Mouse (Mus musculus) right cerebral cortex, adult 2 months (tissue): Measurements from ENCODE around the gene Dbt.
"Not testable (repeated sequence)": the region's sequence is repeated elsewhere in the genome, so short reads cannot be mapped to it uniquely, and the experiment has no call there.

Experiments
- DNase-seq, 2 experiments: peaks; one replicate each; pipeline ENCODE4 v3.0.0; 2021 to 2022; ENCODE audit warnings: low spot score in 2 of 2

Gene Dbt

DNA sequence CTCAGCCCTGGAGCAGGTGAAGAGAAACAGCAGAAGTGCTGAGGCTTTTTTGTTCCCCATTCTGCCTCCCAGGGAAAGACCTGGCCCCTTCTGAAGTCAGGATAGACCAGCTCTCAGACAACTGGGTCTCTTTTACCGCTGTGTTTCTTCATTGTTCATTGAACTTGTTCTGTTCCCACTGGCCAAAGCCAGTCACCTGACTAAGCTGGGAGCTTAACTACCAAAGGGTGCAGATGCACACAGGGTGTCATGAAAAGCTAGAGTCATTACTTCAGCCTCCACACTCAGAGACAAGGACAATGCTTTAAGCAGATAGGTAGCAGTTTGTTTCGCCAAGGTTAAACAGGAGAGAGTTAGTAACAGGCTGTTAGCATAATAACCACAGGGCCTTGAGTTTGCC, 29.2 kb downstream of the Dbt start:
- DNase-seq: no peak

DNA sequence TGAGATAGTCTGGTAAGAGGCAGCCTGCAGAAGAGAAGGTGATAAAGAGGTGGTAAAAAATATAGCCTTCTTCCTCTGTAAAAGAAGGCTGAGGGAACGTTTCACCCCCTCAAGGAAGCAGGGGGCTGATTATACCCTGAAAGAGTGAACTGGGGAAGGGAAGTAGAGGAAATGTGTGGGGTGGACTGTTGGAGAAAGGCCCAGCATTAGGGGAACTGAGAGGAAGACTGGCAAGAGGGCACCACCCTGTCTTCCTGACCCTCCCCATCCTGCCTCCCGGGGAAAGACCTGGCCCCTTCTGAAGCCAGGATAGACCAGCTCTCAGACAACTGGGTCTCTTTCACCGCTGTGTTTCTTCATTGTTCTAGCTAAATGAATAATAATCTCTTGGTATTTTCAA, 29.7 kb downstream of the Dbt start:
- DNase-seq: no peak

DNA sequence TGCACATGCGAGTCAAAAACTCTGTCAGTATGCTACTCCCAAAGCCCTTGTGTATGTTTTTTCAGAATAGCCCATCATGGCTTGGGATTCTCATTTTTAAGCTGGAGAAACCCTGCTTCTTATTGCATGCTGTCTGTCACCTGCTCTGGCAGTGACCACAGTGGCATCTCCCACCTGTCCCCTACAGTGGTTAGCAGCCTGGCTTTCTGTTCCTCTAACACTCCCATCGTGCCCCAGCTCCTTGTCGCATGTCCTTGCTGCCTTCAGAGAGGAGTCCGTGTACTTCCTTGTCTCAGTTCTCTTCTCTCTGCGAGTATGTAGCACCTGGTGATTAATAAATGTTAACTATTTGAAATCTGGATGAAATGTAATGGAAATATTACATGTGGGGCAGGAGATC, 34.6 kb downstream of the Dbt start:
- no peak for DNase-seq

DNA sequence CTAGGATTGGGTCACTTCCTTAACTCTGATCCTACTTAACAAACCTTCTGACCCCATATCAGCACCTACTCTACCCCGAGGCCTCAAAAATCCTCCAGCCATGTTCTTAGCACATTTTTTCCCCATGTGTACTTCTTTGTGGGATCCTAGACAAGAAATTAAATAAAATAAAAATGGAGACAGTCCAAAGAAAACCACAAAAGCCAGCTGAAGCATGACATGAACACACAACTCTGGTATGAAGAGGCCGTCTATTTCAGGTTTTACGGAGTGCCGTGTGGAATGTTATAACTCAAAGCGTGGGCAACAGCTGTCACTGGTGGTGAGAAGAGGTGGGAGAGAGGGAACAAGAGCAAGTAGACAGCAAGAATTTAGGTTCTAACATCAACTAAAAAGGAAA, 38.5 kb downstream of the Dbt start:
- DNase-seq: peak in 1 of 2 experiments; percentile 21

DNA sequence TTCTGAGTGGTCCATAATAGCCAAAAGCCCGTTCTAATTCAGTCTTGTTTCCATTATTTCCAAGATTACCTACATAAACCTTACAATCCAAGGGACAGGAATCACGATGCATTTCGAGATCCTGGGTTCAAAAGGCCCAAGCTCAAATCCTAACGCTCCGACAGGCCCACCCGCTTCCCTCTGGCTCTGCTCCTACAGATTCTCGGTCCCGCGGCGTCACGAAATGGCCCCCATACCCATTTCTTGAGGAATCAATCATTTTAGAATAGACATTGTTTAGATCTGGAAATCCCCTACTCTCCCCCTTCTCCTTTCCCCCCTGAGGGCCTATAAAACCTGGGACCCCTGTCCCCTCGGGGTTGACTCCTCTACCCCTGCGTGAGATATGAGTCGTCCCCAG, 48.4 kb downstream of the Dbt start:
- DNase-seq: not testable (repeated sequence)

DNA sequence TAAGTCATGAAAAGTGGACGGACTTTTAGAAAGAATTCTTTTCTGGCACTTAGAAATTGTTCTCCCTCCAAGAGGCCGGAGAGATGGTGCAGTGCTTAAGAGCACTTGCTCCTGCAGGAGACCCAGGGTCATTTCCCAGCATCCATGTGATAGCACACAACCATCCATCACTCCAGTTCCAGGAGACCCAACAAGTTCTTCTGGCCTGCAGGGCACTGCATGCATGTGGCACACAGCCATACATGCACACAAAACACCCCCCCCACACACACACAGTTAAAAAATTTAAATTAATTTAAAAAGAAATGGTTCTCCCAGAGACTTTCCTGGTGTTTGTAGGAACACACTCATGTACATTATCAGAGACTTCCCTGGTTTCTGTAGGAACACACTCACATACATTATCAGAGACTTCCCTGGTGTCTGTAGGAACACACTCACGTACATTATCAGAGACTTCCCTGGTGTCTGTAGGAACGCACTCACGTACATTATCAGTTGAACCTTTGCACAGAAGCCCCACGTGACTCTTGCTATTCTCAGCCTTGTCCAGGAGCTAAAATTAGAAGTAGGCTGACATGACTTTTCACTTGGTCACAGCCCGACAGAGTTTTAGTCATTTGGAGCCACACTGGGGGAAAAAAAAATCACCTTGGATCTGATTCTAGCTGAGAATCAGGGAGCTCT, 49.7 kb downstream of the Dbt start, which contains the start of gene Lrrc39:
Lrrc39 (plus strand) TSS at position 566 of the 687 bp plus-strand sequence.
- no peak for DNase-seq

DNA sequence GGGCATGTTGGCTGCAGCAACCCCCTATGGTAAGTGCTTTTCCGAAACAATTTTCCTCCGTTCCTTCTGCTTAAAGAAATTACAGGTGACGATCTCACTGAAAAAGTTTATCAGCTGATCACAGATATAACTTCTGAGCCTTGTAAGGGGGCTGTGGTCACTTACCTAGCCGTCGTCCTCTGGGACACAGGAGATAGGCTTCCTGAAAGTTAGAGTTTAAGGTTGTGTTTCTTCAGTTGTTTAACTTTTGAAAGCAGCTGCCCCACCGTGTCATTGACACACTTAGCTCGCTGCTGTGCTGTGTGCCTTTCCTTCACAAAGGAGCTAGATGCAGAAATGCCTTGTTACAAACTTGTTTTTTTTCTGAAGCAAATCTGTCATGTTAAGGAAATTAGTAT, 50.2 kb downstream of the Dbt start:
- DNase-seq: no peak

DNA sequence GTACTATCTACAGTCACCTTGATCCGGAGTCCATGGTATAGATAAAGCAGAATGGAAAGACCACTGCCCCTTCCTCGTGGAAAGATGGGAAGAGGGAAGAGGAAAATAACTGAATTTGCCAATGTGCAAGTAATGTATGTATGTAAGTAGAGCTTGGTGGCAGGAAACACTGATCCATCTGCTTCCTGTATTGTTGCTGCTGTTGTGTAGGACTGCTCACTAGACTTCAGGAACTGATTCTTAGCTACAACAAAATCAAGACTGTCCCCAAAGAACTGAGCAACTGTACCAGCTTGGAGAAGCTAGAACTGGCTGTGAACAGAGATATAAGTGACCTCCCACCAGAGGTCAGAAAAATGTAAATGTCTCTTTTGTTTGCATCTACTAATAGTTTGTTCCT, 57.8 kb downstream of the Dbt start:
- no peak for DNase-seq

DNA sequence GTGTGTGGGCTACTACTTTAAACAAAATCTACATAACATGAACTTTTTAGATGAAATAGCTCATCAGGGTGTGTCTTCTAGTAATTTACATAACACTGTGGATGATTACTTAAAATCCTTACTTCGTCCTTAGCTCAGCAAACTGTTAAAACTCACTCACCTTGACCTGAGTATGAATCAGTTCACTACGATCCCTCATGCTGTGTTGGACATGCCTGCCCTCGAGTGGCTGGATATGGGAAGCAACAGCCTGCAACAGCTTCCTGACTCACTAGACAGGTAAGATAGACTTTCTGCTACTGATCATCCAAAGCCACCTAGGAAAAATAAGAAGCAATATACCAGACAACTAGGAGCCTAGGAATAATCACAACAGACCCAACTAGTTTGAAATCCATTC, 64.4 kb downstream of the Dbt start:
- no peak for DNase-seq

DNA sequence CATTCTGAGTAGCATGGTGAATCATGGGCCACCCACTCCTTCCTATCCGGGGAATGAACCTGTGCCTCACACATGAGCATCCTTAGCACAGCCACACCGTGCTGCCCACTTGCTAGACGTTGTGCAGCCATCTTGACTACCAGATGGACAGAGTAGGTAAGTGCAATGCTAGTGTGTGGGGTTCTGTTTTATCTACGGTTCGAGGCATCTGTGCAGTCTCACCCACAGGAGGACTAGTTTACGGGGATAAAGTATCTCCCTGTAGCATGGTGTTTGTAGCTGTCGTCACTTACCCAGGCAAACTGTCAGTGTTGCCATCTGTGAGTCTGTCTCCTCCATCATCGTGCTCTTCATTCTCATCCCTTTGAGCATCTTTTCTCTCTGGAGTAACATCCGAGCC, 69.3 kb downstream of the Dbt start:
- peak; percentile 60 to 61 for DNase-seq

DNA sequence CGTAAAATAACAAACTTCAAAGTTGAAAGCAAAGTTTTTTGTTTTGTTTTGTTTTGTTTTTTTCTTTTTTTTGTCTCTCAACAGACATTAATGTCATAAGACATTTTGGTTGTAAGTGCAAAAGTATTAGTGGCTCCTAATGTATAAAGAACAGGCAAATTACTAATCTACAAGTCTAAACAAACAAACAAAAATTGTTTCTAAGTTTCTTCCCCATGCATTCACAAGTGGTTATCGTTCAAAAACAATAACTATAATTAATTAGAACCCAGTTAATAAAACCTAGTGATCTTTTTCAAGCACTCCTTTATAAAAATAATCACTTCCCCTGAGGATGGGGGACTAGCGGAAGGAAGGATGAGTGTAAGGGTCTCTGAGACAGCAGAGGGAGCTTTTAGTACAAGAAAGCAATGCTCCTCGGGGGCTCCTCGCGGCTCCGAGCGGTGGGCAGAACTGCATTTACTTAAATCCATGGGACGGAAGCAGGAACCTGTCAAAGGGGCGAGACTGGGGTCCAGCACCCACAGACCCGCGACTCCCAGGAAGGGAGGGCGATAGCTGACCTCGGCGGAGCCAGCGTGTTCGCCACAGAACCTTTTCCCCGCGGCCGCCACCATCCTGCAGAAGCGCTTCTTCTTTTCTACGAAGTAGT, 81.3 kb downstream of the Dbt start:
- DNase-seq: peak in 1 of 2 experiments; percentile 44

DNA sequence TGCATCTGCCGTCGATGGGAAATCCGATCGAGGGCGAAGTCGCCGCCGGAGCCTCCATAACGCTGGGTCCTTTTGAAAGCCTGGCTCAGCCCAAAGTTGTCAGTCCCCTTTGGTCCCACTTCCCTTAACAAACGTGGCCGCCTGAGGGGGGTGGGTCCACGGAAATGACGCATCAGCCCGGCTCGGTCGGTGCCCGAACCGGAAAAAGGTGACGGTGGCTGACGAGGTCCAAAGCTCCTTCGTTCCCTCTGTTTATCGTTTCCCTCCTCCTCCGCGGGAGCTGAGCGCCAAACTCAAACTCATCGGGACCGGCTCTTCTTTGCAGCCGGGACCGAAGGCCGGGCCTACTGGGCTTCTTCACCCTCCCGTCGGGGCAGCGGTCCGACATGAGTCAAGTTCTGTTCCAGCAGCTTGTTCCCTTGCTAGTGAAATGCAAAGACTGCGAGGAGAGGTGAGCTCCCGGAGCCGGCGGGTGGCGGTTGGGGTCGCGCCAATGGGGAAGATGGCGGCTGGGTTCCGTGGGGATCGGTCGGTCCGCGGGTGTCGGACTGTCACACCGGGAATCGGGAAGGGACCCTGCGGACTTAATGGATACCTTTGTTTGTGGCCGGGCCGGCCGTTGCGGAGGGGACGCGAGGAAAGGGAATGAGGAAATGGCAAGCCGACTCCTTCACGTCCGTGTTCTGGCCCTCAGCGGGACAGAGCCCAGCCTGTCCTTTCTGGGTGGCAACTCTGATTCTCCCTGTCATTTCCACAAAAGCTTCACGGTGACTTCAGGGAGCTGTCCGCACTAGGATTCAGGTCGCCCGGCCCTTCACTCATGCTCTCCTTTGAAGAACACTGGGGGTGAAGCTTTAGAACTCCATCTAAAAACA, 82.1 kb downstream of the Dbt start, which contains the start of gene Sass6:
Sass6 (plus strand) TSS at position 255 of the 875 bp plus-strand sequence.
- peak; percentile 99 to 100 for DNase-seq

DNA sequence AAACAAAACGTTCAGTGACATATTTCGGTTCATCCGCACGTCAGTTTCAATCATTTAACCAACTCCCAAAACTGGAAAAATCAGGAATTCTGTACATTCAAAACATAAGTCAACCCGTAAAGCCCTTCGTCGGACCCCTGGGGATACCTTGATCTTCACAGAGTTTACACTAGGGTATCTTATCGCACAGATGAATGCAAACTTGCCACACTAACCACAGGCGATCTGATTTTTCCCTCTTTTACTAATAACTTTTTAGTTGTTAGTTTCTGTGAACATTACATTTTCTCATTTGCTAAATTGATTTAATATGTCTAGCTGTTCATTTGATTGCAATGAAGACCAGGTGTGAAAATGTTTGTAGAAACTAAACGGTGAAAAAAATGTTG, 82.7 kb downstream of the Dbt start:
- no peak for DNase-seq
